Mouse (Mus musculus): Measurements from ENCODE around the gene Tmc5. TPM values are rescaled to one million over a fixed set of nuclear protein-coding genes. Genes with fewer than 3 reads are reported as not detected.

The Tmc5 gene
- polyA plus RNA-seq, 1 experiment from 2014 or later = 0.50 TPM

DNA sequence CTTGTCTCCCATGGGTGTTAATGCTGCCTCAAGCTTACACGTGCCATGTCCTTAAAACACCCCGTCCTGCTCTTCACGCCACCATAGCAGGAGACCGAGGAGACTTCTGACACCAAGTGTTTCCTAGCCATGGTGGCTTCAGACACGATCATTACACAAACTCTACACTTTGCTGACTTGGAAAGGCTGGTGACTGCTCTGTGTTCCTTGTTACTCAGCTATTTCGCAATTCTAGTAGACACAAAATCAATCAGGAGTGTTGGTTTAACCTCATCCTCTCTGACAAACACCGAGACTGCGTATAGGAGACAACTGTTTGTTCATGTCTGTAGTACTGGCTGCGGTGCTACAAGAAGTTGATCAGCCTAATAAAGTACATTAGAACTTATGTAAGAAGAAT lies 101.8 kb downstream of the Tmc5 start:
- no peak overlapping the region for H3K4me2 ChIP-seq (ENCODE audit: low read depth, low read length)

GRCm38 (mm10) chr7:118703144-118703561 lies 106.1 kb downstream of the Tmc5 start:
- H3K4me2 ChIP-seq (ENCODE audit: low read depth, low read length) = peak overlapping the region; percentile 35
- WGBS = 67% methylated on average over 15 of the region's 15 CpGs
- no peak overlapping the region for H3K27ac ChIP-seq (ENCODE audit: low read length)
- no peak overlapping the region for H3K9ac ChIP-seq (ENCODE audit: low read length)
- ATAC-seq (ENCODE audit: low read depth) = no peak
- no peaks in the 10 kb centered on the region for H3K36me3 ChIP-seq (ENCODE audit: control insufficient read depth, insufficient read depth, low read length)
- no peaks in the 10 kb centered on the region for H3K9me3 ChIP-seq (ENCODE audit: control insufficient read depth, low read length)
- peak overlapping the region; percentile 83 for H3K4me3 ChIP-seq (ENCODE audit: low read length)
- peaks cover 21% of the 10 kb centered on the region for H3K4me1 ChIP-seq (replicated peaks; ENCODE audit: control insufficient read depth, insufficient read depth, low read length)
- H3K27me3 ChIP-seq (ENCODE audit: control insufficient read depth, insufficient read depth, low read depth, low read length) = no peaks in the 10 kb centered on the region

More for the DNA sequence above, 101.8 kb downstream of the Tmc5 start:
- H3K27me3 ChIP-seq (ENCODE audit: control insufficient read depth, insufficient read depth, low read depth, low read length) = no peaks in the 10 kb centered on the region
- peaks cover 5% of the 10 kb centered on the region for H3K4me1 ChIP-seq (replicated peaks; ENCODE audit: control insufficient read depth, insufficient read depth, low read length)
- WGBS = 74% methylated on average over 9 of the region's 9 CpGs
- H3K4me3 ChIP-seq (ENCODE audit: low read length) = no peak overlapping the region
- H3K27ac ChIP-seq (ENCODE audit: low read length) = no peak overlapping the region
- H3K9me3 ChIP-seq (ENCODE audit: control insufficient read depth, low read length) = no peaks in the 10 kb centered on the region
- ATAC-seq (ENCODE audit: low read depth) = no peak
- no peak overlapping the region for H3K9ac ChIP-seq (ENCODE audit: low read length)
- peaks cover 14% of the 10 kb centered on the region for H3K36me3 ChIP-seq (ENCODE audit: control insufficient read depth, insufficient read depth, low read length)

- Histone ChIP-seq H3K9me3 (ENCODE audit: control insufficient read depth, low read length) (no peaks in the 10 kb centered on the region), H3K27me3 (ENCODE audit: control insufficient read depth, insufficient read depth, low read depth, low read length) (no peaks in the 10 kb centered on the region), H3K4me3 (ENCODE audit: low read length) (peak overlapping the region; percentile 83), H3K9ac (ENCODE audit: low read length) (peak overlapping the region; percentile 85), H3K27ac (ENCODE audit: low read length) (peak overlapping the region; percentile 91), H3K4me2 (ENCODE audit: low read depth, low read length) (peak overlapping the region; percentile 89), H3K4me1 (replicated peaks; ENCODE audit: control insufficient read depth, insufficient read depth, low read length) (peaks cover 21% of the 10 kb centered on the region), H3K36me3 (ENCODE audit: control insufficient read depth, insufficient read depth, low read length) (no peaks in the 10 kb centered on the region)
- WGBS = 64% methylated on average over 9 of the region's 9 CpGs
- 0 out of 2 replicates have a peak, but pooled peaks have one; percentile 15 for ATAC-seq (ENCODE audit: low read depth)
These were observed 107.1 kb downstream of the Tmc5 start for GRCm38 (mm10) chr7:118704001-118704850.

DNA sequence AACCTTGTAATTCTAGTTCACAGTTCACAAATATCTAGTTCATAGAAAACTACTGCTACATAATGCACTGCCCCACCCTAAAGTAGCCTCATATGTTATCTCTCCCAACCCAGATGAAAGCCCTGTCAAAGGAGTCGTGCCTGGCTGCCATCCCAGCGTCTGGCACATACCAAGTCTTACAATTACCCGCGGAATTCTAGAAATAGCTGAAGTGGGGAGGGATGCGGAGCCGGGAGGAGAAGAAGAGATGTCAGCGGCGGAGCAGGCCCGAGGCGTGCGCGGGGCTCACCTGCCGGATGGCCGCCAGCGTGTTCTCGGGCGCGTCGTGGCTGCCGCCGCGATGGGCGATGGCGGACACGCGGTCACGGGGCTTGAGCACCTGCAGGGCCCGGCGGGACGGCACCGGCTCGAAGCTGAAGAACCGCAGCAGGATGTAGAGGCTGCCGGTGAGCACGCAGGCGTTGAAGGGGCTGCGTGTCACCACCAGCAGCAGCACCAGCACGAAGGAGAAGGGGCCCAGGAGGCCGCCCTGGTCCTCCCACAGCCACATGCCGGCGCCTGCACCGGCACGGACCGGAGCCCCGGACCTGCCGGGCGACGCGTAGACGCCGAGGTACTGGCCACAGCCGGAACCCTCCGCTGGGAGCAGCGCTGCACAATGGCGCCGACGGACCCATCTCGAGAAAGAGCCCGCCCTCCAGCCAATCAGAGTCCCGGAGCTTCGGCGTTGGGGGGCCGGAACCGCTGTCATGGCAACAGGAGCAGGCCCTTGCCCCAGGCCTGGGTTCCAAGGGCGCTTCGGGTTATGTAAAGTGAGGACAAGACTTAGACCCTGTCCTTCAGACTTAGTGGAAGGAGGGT lies 108.2 kb downstream of the Tmc5 start, which contains the start of gene Gde1:
Gde1 (minus strand) TSS at position 678 of the 861 bp plus-strand sequence.
- Histone ChIP-seq H3K27ac (ENCODE audit: low read length) (peak within 1 kb of the TSS; percentile 91), H3K9me3 (ENCODE audit: control insufficient read depth, low read length) (no peaks in the 10 kb centered on the region), H3K27me3 (ENCODE audit: control insufficient read depth, insufficient read depth, low read depth, low read length) (no peaks in the 10 kb centered on the region), H3K4me3 (ENCODE audit: low read length) (peak within 1 kb of the TSS; percentile 83), H3K36me3 (ENCODE audit: control insufficient read depth, insufficient read depth, low read length) (no peaks in the 10 kb centered on the region), H3K4me2 (ENCODE audit: low read depth, low read length) (peak within 1 kb of the TSS; percentile 89), H3K9ac (ENCODE audit: low read length) (peak within 1 kb of the TSS; percentile 85), H3K4me1 (replicated peaks; ENCODE audit: control insufficient read depth, insufficient read depth, low read length) (peaks cover 21% of the 10 kb centered on the region)
- peak; percentile 92 for ATAC-seq (ENCODE audit: low read depth)
- WGBS = 0% methylated on average over 62 of the region's 66 CpGs

- H3K27ac ChIP-seq (ENCODE audit: low read length) = peak overlapping the region; percentile 91
- 29% methylated on average over 6 of the region's 6 CpGs for WGBS
- no peaks in the 10 kb centered on the region for H3K36me3 ChIP-seq (ENCODE audit: control insufficient read depth, insufficient read depth, low read length)
- peak; percentile 5; the same call in 1 of the 2 replicates for ATAC-seq (ENCODE audit: low read depth)
- peak overlapping the region; percentile 85 for H3K9ac ChIP-seq (ENCODE audit: low read length)
- H3K4me3 ChIP-seq (ENCODE audit: low read length) = peak overlapping the region; percentile 83
- H3K9me3 ChIP-seq (ENCODE audit: control insufficient read depth, low read length) = no peaks in the 10 kb centered on the region
- H3K4me1 ChIP-seq (replicated peaks; ENCODE audit: control insufficient read depth, insufficient read depth, low read length) = peaks cover 21% of the 10 kb centered on the region
- no peaks in the 10 kb centered on the region for H3K27me3 ChIP-seq (ENCODE audit: control insufficient read depth, insufficient read depth, low read depth, low read length)
- peak overlapping the region; percentile 89 for H3K4me2 ChIP-seq (ENCODE audit: low read depth, low read length)
These were observed 109.0 kb downstream of the Tmc5 start for GRCm38 (mm10) chr7:118706051-118706450.

- WGBS = 78% methylated on average over 5 of the region's 5 CpGs
- H3K27ac ChIP-seq (ENCODE audit: low read length) = peak overlapping the region; percentile 91
These were observed 109.4 kb downstream of the Tmc5 start for GRCm38 (mm10) chr7:118706488-118706887.

GRCm38 (mm10) chr7:118707216-118707615 lies 110.1 kb downstream of the Tmc5 start:
- peak overlapping the region; percentile 0; the same call in 1 of the 2 replicates for H3K27ac ChIP-seq (ENCODE audit: low read length)
- no peak overlapping the region for H3K9ac ChIP-seq (ENCODE audit: low read length)
- no peak for ATAC-seq (ENCODE audit: low read depth)
- no peaks in the 10 kb centered on the region for H3K9me3 ChIP-seq (ENCODE audit: control insufficient read depth, low read length)
- H3K36me3 ChIP-seq (ENCODE audit: control insufficient read depth, insufficient read depth, low read length) = no peaks in the 10 kb centered on the region
- H3K4me3 ChIP-seq (ENCODE audit: low read length) = no peak overlapping the region
- H3K27me3 ChIP-seq (ENCODE audit: control insufficient read depth, insufficient read depth, low read depth, low read length) = no peaks in the 10 kb centered on the region
- no peak overlapping the region for H3K4me2 ChIP-seq (ENCODE audit: low read depth, low read length)
- H3K4me1 ChIP-seq (replicated peaks; ENCODE audit: control insufficient read depth, insufficient read depth, low read length) = peaks cover 21% of the 10 kb centered on the region
- 61% methylated on average over 2 of the region's 2 CpGs for WGBS

More at GRCm38 (mm10) chr7:118706488-118706887, 109.4 kb downstream of the Tmc5 start:
- H3K9ac ChIP-seq (ENCODE audit: low read length) = no peak overlapping the region
- no peak overlapping the region for H3K4me3 ChIP-seq (ENCODE audit: low read length)
- no peaks in the 10 kb centered on the region for H3K9me3 ChIP-seq (ENCODE audit: control insufficient read depth, low read length)
- H3K4me2 ChIP-seq (ENCODE audit: low read depth, low read length) = peak overlapping the region; percentile 89; the same call in 1 of the 2 replicates
- ATAC-seq (ENCODE audit: low read depth) = no peak
- no peaks in the 10 kb centered on the region for H3K36me3 ChIP-seq (ENCODE audit: control insufficient read depth, insufficient read depth, low read length)
- H3K27me3 ChIP-seq (ENCODE audit: control insufficient read depth, insufficient read depth, low read depth, low read length) = no peaks in the 10 kb centered on the region
- peaks cover 21% of the 10 kb centered on the region for H3K4me1 ChIP-seq (replicated peaks; ENCODE audit: control insufficient read depth, insufficient read depth, low read length)

DNA sequence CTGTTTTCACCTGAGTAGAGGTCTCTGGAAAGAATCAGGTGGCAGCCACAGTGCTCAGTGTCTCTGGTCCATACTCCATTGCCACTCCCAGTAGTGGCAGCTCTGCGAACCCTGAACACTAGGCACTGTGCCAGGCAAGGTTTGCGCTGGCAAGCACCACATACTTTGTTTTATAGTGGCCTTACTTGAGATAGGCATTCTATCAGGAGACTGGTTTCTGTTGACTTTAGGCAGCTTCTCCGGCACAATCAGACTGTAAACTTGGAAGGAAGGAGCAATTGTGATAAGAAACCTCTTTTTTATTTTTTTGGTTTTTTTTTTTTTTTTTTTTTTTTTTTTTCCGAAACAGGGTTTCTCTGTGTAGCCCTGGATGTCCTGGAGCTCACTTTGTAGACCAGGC lies 110.9 kb downstream of the Tmc5 start:
- ATAC-seq (ENCODE audit: low read depth) = no peak
- WGBS = 56% methylated on average over 4 of the region's 4 CpGs
- H3K27ac ChIP-seq (ENCODE audit: low read length) = peak overlapping the region; percentile 36

DNA sequence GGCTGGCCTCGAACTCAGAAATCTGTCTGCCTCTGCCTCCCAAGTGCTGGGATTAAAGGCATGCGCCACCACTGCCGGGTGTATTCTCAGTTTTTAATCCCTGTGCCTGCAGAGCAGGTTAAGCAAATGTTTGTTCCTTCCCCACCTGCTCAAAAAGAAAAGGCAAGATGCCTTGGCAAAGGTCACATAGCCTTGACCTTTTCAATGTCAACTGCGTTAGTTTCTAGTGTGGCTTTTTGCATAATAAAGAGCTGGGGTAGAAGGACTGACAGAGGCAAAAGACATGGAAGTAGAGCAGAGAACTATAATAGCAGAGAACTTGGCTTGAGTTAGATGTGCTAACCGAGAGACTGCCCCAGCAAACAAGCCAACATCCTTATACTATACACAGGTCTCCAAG lies 113.7 kb downstream of the Tmc5 start:
- Histone ChIP-seq H3K4me2 (ENCODE audit: low read depth, low read length) (no peak overlapping the region), H3K4me3 (ENCODE audit: low read length) (no peak overlapping the region), H3K36me3 (ENCODE audit: control insufficient read depth, insufficient read depth, low read length) (no peaks in the 10 kb centered on the region), H3K4me1 (replicated peaks; ENCODE audit: control insufficient read depth, insufficient read depth, low read length) (peaks cover 13% of the 10 kb centered on the region), H3K9ac (ENCODE audit: low read length) (no peak overlapping the region), H3K9me3 (ENCODE audit: control insufficient read depth, low read length) (no peaks in the 10 kb centered on the region), H3K27ac (ENCODE audit: low read length) (no peak overlapping the region), H3K27me3 (ENCODE audit: control insufficient read depth, insufficient read depth, low read depth, low read length) (no peaks in the 10 kb centered on the region)
- ATAC-seq (ENCODE audit: low read depth) = no peak
- 61% methylated on average over 5 of the region's 5 CpGs for WGBS

More for the DNA sequence above, 110.9 kb downstream of the Tmc5 start:
- no peaks in the 10 kb centered on the region for H3K27me3 ChIP-seq (ENCODE audit: control insufficient read depth, insufficient read depth, low read depth, low read length)
- no peak overlapping the region for H3K9ac ChIP-seq (ENCODE audit: low read length)
- no peaks in the 10 kb centered on the region for H3K36me3 ChIP-seq (ENCODE audit: control insufficient read depth, insufficient read depth, low read length)
- H3K4me1 ChIP-seq (replicated peaks; ENCODE audit: control insufficient read depth, insufficient read depth, low read length) = peaks cover 21% of the 10 kb centered on the region
- H3K4me2 ChIP-seq (ENCODE audit: low read depth, low read length) = no peak overlapping the region
- H3K9me3 ChIP-seq (ENCODE audit: control insufficient read depth, low read length) = no peaks in the 10 kb centered on the region
- no peak overlapping the region for H3K4me3 ChIP-seq (ENCODE audit: low read length)
